Mouse (Mus musculus) layer of hippocampus, adult 9-10 months (tissue): ENCODE data around the gene Fli1.

Experiments
- DNase-seq: peaks from one replicate; pipeline ENCODE4 v3.0.0; 2022; ENCODE audit warnings: low spot score

Gene Fli1

GRCm38 (mm10) chr9:32408730-32409059 is 134.0 kb downstream of the Fli1 start:
- DNase-seq: no peak

- DNase-seq: peak; percentile 63
Observed at GRCm38 (mm10) chr9:32405191-32405925, 137.3 kb downstream of the Fli1 start.

GRCm38 (mm10) chr9:32400662-32401161 is 141.9 kb downstream of the Fli1 start:
- no peak for DNase-seq

GRCm38 (mm10) chr9:32400212-32400611 is 142.4 kb downstream of the Fli1 start:
- DNase-seq: no peak

- no peak for DNase-seq
Observed at GRCm38 (mm10) chr9:32394761-32395161, 147.9 kb downstream of the Fli1 start.

GRCm38 (mm10) chr9:32392716-32393115 is 149.9 kb downstream of the Fli1 start:
- no peak for DNase-seq

- no peak for DNase-seq
Observed at GRCm38 (mm10) chr9:32391701-32392100, 151.0 kb downstream of the Fli1 start.

GRCm38 (mm10) chr9:32391092-32391491 is 151.6 kb downstream of the Fli1 start:
- DNase-seq: no peak

GRCm38 (mm10) chr9:32388120-32388519 is 154.5 kb downstream of the Fli1 start:
- no peak for DNase-seq

GRCm38 (mm10) chr9:32384906-32385305 is 157.8 kb downstream of the Fli1 start:
- DNase-seq: no peak

GRCm38 (mm10) chr9:32376863-32377590 is 165.6 kb downstream of the Fli1 start:
- no peak for DNase-seq

GRCm38 (mm10) chr9:32376031-32376430 is 166.6 kb downstream of the Fli1 start:
- no peak for DNase-seq

GRCm38 (mm10) chr9:32373656-32374055 is 169.0 kb downstream of the Fli1 start:
- DNase-seq: no peak
